Mouse (Mus musculus) right cerebral cortex, postnatal 36 days (tissue): Measurements from ENCODE around the gene Malrd1.
"Not testable (repeated sequence)": the region's sequence is repeated elsewhere in the genome, so short reads cannot be mapped to it uniquely, and the experiment has no call there.

ENCODE experiments used
- DNase-seq, 2 experiments: peaks; one replicate each; pipeline ENCODE4 v3.0.0; 2022; ENCODE audit warnings: low spot score in 2 of 2, mixed read lengths in 1 of 2

Malrd1 gene

DNA sequence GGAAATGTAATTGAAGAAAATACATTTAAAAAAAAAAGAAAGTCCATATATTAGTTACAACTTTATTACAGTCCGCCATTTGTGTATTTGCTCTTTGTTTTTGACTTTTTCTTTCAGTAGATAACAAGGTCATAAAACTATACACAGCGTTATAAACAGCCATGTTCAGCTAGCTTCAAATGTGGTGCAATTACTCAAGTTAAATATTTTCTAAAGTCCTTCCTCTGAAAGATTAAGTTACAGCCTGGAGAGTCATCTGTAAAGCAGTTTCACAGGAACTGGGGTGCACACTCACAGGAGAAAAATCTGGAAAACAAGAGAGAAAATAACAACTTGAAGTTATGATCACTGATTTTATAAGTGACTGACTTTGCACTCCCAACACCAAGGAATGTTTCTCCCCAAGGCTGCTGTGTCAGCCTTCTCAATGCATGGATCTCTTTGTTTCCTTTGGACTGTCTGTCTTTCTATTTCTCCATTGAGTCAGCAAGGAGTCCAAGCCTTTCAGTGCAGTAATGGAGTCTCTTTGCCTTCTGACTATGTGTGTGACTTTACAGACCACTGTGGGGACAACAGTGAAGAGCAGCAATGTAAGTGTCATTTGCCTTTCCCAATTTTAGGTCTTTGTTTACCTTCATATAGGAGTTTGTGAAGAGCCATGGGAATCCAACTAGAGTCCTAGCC, at the start of gene Malrd1:
Malrd1 (plus strand) TSS at position 239 of the 684 bp plus-strand sequence.
- no peak for DNase-seq

DNA sequence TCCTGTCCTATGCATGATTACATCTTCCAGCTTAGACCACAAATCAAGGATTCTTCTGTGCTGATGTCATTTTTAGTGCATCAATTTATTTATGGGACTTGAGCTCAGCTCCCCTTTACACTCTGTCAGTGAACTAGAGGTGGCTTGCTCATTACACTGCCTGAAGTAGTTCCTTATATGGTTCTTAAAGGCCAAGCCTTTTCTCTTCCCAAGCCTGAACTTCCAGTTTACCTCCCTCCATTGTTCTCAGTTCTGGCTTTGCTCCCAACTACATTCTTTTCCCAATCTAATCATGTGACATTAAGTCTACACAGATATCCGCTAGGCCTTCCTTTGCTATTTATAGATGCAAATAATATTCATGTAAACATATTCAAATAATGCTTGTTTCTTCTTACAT, 12.4 kb downstream of the Malrd1 start:
- DNase-seq: no peak

GRCm38 (mm10) chr2:15613327-15613948, 87.2 kb downstream of the Malrd1 start:
- DNase-seq: no peak

GRCm38 (mm10) chr2:15614026-15614425, 87.7 kb downstream of the Malrd1 start:
- no peak for DNase-seq

DNA sequence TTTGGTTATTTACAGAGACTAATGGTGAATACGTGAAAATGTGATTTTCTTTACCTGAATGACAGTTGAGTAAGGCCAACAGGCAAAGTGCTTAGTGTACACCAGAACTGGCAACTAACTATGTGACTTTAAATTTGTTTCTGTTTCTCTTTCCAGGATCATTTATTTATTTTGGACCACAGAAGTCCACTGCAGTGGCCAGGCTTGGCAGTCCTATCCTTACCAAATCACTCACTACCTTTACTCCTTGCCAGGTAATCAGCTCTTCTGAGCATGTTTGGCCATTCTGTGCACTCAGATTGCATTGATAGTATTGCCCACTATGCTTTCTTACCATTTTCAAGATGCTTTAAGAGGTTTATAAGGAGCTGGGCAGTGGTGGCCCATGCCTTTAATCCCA, 109.5 kb downstream of the Malrd1 start:
- no peak for DNase-seq

GRCm38 (mm10) chr2:15643864-15644263, 117.6 kb downstream of the Malrd1 start:
- DNase-seq: no peak

- DNase-seq: no peak
Observed at GRCm38 (mm10) chr2:15656388-15656787, 130.1 kb downstream of the Malrd1 start.

- DNase-seq: no peak
Observed at GRCm38 (mm10) chr2:15702977-15703376, 176.7 kb downstream of the Malrd1 start.

- DNase-seq: no peak
Observed at GRCm38 (mm10) chr2:15740945-15741344, 214.7 kb downstream of the Malrd1 start.

DNA sequence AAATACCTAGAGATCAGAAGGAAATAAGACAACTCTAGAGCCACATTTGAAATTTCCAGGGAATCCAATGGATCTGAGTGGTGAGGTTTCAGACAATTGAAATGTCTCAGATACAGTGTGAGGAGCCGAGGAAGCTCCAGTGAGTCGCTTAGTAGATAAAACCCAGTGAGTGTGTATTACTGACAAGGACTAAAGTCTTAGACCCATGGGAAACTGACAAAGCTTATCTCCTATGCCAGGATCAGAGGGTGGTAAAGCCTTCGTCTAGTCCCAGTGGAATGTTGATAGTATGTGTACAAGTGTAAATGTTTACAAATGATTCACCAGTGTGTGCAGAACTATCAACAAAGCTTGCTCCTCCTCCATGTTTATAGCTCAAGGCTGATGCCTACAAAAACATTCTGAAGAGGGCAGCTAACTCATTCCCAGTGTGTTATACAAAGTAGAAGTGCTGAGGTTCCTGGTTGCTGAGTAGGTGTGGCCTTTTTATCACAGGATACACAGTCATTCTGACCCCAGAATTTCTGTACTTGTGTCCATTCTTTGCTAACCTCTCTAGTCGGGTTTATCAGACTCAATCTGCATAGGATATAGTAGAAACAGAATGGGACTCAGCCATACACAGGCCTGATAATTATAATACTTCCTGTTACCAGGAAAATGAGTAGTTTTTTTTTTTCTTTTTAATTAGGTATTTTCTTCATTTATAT, 218.9 kb downstream of the Malrd1 start:
- no peak for DNase-seq

DNA sequence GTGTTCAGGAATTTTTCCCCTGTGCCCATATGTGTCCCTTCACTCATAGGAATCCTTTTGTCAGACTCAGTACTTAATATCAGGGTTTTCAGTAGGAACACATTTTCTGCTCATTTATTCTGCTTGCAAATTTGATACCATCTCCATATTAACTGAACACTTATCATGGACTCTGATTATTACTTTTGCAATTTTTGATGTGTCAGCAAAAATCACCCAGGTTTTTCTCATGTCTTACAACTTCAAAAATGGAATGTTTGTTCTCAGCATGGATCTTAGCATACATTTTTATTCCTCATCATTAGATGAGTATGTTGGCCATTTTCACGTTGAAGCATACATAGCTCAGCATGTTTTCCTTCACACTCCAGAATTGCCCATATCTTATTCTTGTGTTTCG, 258.5 kb downstream of the Malrd1 start:
- DNase-seq: no peak

GRCm38 (mm10) chr2:15815724-15816123, 289.4 kb downstream of the Malrd1 start:
- no peak for DNase-seq

GRCm38 (mm10) chr2:15869380-15869779, 343.1 kb downstream of the Malrd1 start:
- DNase-seq: no peak

- DNase-seq: no peak
Observed at GRCm38 (mm10) chr2:15893418-15894120, 367.3 kb downstream of the Malrd1 start.

GRCm38 (mm10) chr2:15925432-15925831, 399.2 kb downstream of the Malrd1 start:
- DNase-seq: no peak

GRCm38 (mm10) chr2:15926041-15926440, 399.8 kb downstream of the Malrd1 start:
- no peak for DNase-seq

DNA sequence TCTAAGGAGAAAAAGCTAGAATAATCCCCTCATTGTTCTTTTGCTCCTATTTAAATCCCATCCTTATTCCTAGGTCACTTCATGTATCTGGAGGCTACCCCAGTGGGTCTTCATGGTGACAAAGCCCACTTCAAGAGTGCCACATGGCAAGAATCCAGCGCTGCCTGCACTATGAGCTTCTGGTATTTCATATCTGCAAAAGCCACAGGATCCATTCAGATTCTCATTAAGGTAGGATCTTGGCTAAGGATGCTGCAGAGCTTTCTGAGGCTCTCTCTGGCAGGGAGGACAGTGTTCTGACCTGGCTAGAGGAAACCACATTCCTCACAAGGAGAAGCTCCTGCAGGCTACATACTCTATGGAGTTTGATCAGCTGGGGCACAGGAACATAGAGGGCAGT, 405.2 kb downstream of the Malrd1 start:
- no peak for DNase-seq

- DNase-seq: no peak
Observed at GRCm38 (mm10) chr2:15931924-15932323, 405.6 kb downstream of the Malrd1 start.

DNA sequence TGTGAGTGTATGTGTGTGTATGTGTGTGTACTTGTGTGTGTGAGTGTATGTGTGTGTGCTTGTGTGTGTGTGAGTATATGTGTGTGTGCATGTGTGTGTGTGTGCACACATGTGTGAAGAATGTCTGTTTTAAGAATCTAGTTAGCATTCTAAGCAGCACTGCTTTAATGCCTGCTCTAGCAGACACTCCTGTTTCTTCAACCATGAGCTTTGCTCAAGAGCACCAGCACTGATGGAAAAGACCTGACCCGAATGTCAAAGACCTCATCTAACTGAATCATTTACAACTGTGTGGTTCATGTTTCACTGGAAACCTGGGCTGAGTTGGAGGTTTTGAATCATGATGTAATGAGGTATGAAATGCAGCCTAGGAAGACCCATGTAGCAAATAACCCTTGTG, 406.1 kb downstream of the Malrd1 start:
- DNase-seq: no peak

DNA sequence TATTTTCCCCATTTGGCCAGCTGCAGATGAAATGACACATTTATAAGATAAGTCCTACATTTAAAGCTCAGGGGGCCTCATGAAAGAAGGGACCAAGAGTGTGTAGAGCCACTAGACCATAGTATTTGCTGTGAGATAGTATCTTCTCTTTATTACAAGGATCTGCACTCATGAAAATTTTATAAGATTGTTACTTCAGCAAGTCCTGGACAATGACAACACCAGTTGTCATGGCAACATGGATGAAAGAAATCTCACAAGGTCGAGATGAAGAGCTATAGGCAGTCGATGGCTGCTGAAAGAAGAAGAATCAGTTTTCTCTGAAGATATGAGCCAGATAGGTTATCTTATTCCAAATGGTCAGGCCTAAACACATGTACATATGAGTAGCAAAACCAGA, 476.6 kb downstream of the Malrd1 start:
- no peak for DNase-seq

DNA sequence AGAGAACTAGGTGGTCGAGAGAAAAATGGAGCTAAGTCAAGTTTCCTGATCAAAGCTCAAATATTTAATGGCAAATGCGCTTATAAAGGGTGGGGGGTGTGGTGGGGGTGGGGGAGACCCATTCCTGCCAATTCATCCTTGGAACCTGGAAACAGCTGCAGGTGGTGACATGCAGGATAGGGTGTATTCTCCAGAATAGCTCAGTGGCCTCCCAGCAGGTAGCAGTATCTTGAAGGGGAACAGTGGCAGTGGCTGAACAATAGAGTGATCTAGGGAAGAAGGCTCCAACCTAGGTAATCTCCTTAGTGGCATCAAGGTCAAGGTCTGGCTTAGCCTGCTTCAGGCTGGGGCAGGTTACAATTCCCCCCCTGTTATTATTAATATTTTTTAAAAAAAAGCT, 490.8 kb downstream of the Malrd1 start:
- DNase-seq: not testable (repeated sequence)

DNA sequence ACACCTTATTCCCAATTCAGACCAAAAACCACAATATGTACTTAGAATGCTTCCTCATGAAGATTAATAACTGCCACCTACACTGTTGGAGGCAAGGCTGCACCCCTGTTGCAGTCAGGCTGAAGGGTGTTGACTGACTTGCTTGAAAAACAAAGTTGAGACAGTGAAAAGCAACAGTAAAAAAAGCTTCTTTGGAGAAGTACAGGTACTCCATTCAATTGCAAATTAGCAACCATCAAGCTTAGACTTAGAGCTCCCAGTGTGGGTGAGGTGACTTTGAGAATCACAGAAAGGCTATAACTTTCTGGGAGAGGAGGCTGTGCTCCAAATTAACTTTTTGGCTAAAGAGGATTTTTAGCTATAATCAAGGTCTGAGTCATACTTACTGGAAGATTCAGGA, 491.4 kb downstream of the Malrd1 start:
- not testable (repeated sequence) for DNase-seq
